Mouse (Mus musculus): ENCODE results near the gene Cflar.

GRCm38 (mm10) chr1:58744645-58745044 is 33.3 kb downstream of the Cflar start:
- no peak for TF ChIP-seq USF1 (IDR thresholded peaks at IDR 0.05; ENCODE audit: low read depth, low read length)
- TF ChIP-seq MYC (IDR thresholded peaks at IDR 0.05; ENCODE audit: low read depth, low read length): no peak
- TF ChIP-seq ZKSCAN1 (IDR thresholded peaks at IDR 0.05; ENCODE audit: borderline replicate concordance, low read depth, low read length): no peak

Data from CH12.LX (cell line).